In genomic region chr15:11801863-11802722, GRCm38 (mm10) we compare ENCODE assay signal across 9 mouse cellular contexts.
DNase-seq lines count a peak whose midpoint lies in the region; ATAC-seq and TF ChIP-seq lines count a peak whose summit lies in the region.
"Had no signal": no experiment of that assay in that cellular context is flagged by ENCODE, and none has a peak within 500 bp of the region (broad histone marks: within the 10 kb centered on the region; RNA-seq: fewer than 3 reads in every experiment).

No protein-coding gene starts in this region.

- H3K4me3 ChIP-seq in forebrain, embryonic 16.5 days (replicated peaks; ENCODE audit: low read length), result no peak overlapping the region
- H3K4me3 ChIP-seq in hindbrain, embryonic 16.5 days (ENCODE audit: low read length), result no peak overlapping the region
- no peak overlapping the region for H3K4me3 ChIP-seq in liver, postnatal 0 days (ENCODE audit: low read depth, low read length)
- H3K4me3 ChIP-seq: limb, embryonic 15.5 days had no signal

- no peaks in the 10 kb centered on the region for H3K27me3 ChIP-seq in forebrain, embryonic 16.5 days (replicated peaks; ENCODE audit: control insufficient read depth, insufficient read depth, low read length)
- no peaks in the 10 kb centered on the region for H3K27me3 ChIP-seq in hindbrain, embryonic 16.5 days (replicated peaks; ENCODE audit: control insufficient read depth, insufficient read depth, low read length)
- no peaks in the 10 kb centered on the region for H3K27me3 ChIP-seq in liver, postnatal 0 days (ENCODE audit: insufficient read depth, low read length)
- H3K27me3 ChIP-seq: limb, embryonic 15.5 days had no signal

- H3K4me1 ChIP-seq in forebrain, embryonic 16.5 days (replicated peaks; ENCODE audit: control insufficient read depth, insufficient read depth, low read length), result peaks cover 10% of the 10 kb centered on the region
- no peaks in the 10 kb centered on the region for H3K4me1 ChIP-seq in hindbrain, embryonic 16.5 days (ENCODE audit: control insufficient read depth, insufficient read depth, low read depth, low read length)
- 0 out of 2 replicates have a peak, but pooled peaks cover 2% of the 10 kb centered on the region for H3K4me1 ChIP-seq in liver, postnatal 0 days (ENCODE audit: insufficient read depth)

- no peak overlapping the region for H3K9ac ChIP-seq in forebrain, embryonic 16.5 days (replicated peaks; ENCODE audit: low read depth, low read length)
- no peak overlapping the region for H3K9ac ChIP-seq in hindbrain, embryonic 16.5 days (ENCODE audit: low read depth, low read length)
- no peak overlapping the region for H3K9ac ChIP-seq in liver, postnatal 0 days (replicated peaks)
- H3K9ac ChIP-seq: limb, embryonic 15.5 days had no signal

- H3K9me3 ChIP-seq in forebrain, embryonic 16.5 days (ENCODE audit: control insufficient read depth, low read length), result no peaks in the 10 kb centered on the region
- H3K9me3 ChIP-seq in hindbrain, embryonic 16.5 days (ENCODE audit: control insufficient read depth, low read length), result no peaks in the 10 kb centered on the region
- no peaks in the 10 kb centered on the region for H3K9me3 ChIP-seq in liver, postnatal 0 days (ENCODE audit: low read length)
- H3K9me3 ChIP-seq: limb, embryonic 15.5 days had no signal

- peak; percentile 75 for ATAC-seq in forebrain, embryonic 16.5 days
- peak; percentile 84 for ATAC-seq in hindbrain, embryonic 16.5 days
- ATAC-seq in liver, postnatal 0 days, result no peak
- no peak for ATAC-seq in granulocyte monocyte progenitor cell, adult 5-6 weeks (replicated peaks; ENCODE audit: poor library complexity, severe bottlenecking)

- H3K27ac ChIP-seq in forebrain, embryonic 16.5 days (ENCODE audit: low read length), result no peak overlapping the region
- no peak overlapping the region for H3K27ac ChIP-seq in hindbrain, embryonic 16.5 days (ENCODE audit: low read depth, low read length)
- H3K27ac ChIP-seq in liver, postnatal 0 days (ENCODE audit: low read depth), result peak overlapping the region; percentile 34; the same call in 1 of the 2 replicates
- H3K27ac ChIP-seq: limb, embryonic 15.5 days had no signal

- no peak for TF ChIP-seq CTCF in liver, postnatal 0 days (IDR thresholded peaks at IDR 0.05; ENCODE audit: low read depth)

- no peaks in the 10 kb centered on the region for H3K36me3 ChIP-seq in forebrain, embryonic 16.5 days (ENCODE audit: control insufficient read depth, insufficient read depth)
- no peaks in the 10 kb centered on the region for H3K36me3 ChIP-seq in hindbrain, embryonic 16.5 days (ENCODE audit: control insufficient read depth, insufficient read depth, low read length)
- H3K36me3 ChIP-seq in liver, postnatal 0 days (replicated peaks; ENCODE audit: insufficient read depth, low read length), result no peaks in the 10 kb centered on the region
- H3K36me3 ChIP-seq: limb, embryonic 15.5 days had no signal

- DNase-seq in cerebellum, postnatal 10 days, result peak; percentile 72 to 75
- no peak for DNase-seq in cerebellum, adult 11-12 months
- DNase-seq in Muller cell, postnatal 12 days (ENCODE audit: inconsistent ontology term), result peak; percentile 84
- DNase-seq in liver, postnatal 0 days, result no peak
- peak; percentile 11 for DNase-seq in right cerebral cortex, postnatal 25 days

- WGBS in forebrain, embryonic 16.5 days, result 31% methylated on average over 13 of the region's 13 CpGs
- 50% methylated on average over 13 of the region's 13 CpGs for WGBS in hindbrain, embryonic 16.5 days
- 34% methylated on average over 13 of the region's 13 CpGs for WGBS in liver, postnatal 0 days (ENCODE audit: insufficient replicate concordance)

- TF ChIP-seq EP300 in liver, postnatal 0 days (IDR thresholded peaks at IDR 0.05; ENCODE audit: low read depth), result no peak; the same call in 1 of the 2 replicates

- peak overlapping the region; percentile 20 for H3K4me2 ChIP-seq in forebrain, embryonic 16.5 days (ENCODE audit: low read length)
- H3K4me2 ChIP-seq in hindbrain, embryonic 16.5 days (ENCODE audit: low read length), result no peak overlapping the region
- no peak overlapping the region for H3K4me2 ChIP-seq in liver, postnatal 0 days (ENCODE audit: low read depth, low read length)
- H3K4me2 ChIP-seq: limb, embryonic 15.5 days had no signal

Comparison
In these comparisons a context has a peak if more than half of its experiments do, and no peak if none do; other contexts are left out.
1. DNase-seq: peak in cerebellum, postnatal 10 days (2 of 2), Muller cell, postnatal 12 days (single experiment) and right cerebral cortex, postnatal 25 days (single experiment); none in cerebellum, adult 11-12 months (single experiment) and liver, postnatal 0 days (single experiment).
2. ATAC-seq: peak in forebrain, embryonic 16.5 days (single experiment) and hindbrain, embryonic 16.5 days (single experiment); none in liver, postnatal 0 days (single experiment) and granulocyte monocyte progenitor cell, adult 5-6 weeks (single experiment).